Mouse (Mus musculus) gonadal fat pad, adult 2 months (tissue): ENCODE results near the gene Tradd. TPM values are rescaled to one million over a fixed set of nuclear protein-coding genes. Genes with fewer than 3 reads are reported as not detected.
"Not testable (repeated sequence)": the region's sequence is repeated elsewhere in the genome, so short reads cannot be mapped to it uniquely, and the experiment has no call there.

Experiments
- DNase-seq: peaks from one replicate; pipeline ENCODE4 v3.0.0-alpha.2; 2012; ENCODE audit warnings: low read depth
- polyA plus RNA-seq: library from polyadenylated mRNA; depleted of rRNA; stranded (reverse); fragments of >200 nt; gene quantifications from 2 replicates; pipeline ENCODE4 v1.2.3, GENCODE M21; 2012; rRNA removed

Tradd gene
- polyA plus RNA-seq, 1 experiment: 11.6 TPM

DNA sequence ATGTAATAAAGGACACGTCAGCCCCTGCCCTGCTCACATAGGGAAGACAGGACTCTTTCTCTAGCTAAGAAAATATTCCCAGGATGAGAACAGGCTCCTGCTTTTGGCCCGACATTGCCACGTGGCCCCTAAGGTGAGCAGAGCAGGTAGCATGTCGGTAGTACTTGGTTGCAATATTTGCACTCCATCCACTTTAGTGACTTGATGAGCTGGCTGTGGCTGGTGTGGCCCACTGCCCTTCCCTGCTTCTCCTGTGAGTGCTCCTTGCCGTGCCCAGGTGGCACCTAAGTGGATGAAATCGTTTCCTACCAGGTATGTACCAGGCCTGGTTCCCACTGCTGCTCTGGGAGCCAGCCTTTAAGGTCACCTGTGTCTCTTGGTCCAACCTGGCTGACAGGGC, 12.5 kb downstream of the Tradd start:
- DNase-seq: no peak

GRCm38 (mm10) chr8:105241016-105241415, 23.4 kb downstream of the Tradd start:
- no peak for DNase-seq

DNA sequence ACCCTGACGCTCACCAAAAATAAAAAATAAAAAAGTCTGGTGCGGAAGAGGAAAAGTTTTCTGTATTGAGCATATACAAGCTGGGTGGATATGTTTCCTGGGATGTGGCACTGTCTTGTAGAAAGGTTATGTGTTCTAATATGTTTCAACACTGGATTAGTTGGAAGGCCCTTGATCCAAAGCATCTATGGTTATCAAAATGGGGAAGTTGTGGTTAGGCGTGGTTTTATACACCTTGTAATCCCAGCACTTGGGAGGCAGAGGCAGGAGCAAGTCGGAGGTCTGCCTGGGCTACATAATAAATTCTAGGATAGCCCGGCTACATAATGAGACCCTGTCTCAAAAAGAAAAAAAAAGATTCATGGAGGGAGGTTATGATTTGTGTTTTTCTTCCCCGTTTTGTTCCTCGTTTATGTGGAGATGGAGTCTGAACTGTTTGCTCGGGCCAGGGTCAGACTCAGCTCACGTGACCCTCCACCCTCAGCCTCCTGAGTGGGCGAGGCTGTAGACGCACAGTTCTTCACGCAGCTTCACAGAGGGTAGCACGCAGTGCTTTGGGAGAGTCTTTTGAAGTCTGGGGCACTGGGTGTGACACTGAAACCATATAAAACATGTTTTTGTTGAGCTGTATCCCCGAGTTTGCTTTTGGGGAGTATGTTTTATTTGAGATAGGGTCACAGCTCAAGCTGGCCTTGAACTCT, 26.8 kb downstream of the Tradd start:
- DNase-seq: no peak

DNA sequence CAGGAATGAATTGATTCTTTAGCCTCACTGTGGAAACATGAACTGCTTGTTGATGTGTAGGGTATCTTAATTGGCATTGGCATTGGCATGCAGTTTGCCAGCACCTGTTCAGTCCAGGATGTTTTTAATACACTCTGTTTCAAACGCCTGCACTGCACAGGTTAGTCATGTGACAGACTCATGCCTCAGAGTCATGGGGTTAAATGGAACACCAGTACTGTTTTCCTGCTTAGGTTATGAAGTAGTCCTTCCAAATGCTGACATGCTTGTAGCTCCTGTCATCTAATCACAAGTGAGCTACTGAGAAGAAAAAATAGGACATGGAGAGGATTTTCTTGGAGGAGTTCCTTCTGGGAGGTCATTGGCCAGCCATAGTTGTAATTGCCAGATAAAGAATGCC, 29.2 kb downstream of the Tradd start:
- no peak for DNase-seq

- DNase-seq: no peak
Measured at GRCm38 (mm10) chr8:105233126-105233935, 31.1 kb downstream of the Tradd start.

- DNase-seq: not testable (repeated sequence)
Measured at GRCm38 (mm10) chr8:105232321-105232693, 32.1 kb downstream of the Tradd start.

DNA sequence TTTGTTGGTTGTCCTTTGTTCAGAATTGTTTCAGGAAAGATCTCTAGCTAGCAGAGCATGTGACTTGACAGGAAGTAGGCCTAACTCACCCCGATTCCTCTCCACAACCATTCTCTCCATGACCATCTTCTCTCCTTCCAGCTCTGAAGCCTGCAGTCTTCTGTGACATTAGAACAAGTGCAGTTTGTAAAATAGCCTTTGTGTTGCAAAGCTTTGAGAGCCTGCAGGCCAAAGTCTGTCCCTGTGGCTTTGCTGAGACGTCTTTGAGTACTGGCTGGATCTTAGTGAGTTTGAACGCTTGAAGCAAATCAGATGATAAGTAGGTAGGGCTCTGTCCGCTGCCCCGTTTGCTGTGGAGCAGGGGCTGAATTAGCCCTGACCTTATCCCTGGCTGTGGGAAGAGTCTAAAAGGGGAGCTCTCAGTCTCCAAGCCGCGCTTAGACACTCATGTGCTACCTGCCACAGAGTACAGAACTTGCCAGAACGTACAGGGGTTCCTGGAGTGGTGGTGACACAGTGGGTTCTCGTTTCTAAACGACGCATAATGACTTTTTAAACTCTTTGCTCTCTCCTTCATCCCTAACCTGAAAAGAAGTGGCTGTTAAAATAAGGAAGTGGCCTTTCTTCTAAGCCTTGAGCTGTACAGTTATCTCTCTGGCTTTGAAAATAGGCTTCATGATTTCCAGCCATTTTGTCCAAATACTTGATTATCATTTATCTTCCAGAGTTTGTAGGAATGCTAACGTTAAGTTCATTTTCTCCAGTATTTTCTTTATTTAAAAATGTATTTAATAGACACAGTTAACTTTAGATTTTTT, 32.7 kb downstream of the Tradd start:
- no peak for DNase-seq

DNA sequence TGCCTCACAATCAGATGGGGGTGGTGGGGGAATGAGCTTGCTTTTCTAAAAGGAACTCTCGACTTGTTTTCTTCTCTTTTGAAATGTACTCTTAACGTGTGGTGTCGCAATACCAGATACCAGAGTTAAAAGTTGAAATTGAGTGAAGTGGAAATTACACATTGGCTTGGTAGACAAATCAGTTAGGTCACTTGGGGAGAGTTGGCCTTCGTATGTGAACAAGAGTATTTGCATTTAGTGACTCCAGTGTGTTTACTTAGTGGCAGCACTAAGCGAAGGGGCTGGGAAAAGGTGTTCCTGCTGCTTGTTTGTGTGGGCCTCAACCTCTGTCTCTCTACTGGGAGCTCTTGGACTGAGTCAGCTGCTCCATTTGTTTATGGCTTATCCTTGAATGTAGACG, 38.5 kb downstream of the Tradd start:
- DNase-seq: no peak

DNA sequence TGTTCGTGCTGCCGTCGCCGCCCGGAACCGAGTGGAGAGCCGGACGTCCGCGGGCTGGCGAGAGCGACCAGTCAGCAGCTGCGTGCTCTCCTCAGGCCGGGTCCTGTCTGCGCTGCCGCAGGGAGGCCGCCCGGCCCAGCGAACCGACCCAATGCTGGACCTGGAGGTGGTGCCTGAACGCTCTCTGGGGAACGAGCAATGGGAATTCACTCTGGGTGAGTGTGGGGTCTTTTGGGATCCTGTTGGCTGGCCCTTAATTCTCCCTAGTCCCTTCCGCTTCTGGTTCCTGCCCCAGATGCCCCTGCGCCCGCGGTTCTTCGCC, 39.2 kb downstream of the Tradd start:
- no peak for DNase-seq

DNA sequence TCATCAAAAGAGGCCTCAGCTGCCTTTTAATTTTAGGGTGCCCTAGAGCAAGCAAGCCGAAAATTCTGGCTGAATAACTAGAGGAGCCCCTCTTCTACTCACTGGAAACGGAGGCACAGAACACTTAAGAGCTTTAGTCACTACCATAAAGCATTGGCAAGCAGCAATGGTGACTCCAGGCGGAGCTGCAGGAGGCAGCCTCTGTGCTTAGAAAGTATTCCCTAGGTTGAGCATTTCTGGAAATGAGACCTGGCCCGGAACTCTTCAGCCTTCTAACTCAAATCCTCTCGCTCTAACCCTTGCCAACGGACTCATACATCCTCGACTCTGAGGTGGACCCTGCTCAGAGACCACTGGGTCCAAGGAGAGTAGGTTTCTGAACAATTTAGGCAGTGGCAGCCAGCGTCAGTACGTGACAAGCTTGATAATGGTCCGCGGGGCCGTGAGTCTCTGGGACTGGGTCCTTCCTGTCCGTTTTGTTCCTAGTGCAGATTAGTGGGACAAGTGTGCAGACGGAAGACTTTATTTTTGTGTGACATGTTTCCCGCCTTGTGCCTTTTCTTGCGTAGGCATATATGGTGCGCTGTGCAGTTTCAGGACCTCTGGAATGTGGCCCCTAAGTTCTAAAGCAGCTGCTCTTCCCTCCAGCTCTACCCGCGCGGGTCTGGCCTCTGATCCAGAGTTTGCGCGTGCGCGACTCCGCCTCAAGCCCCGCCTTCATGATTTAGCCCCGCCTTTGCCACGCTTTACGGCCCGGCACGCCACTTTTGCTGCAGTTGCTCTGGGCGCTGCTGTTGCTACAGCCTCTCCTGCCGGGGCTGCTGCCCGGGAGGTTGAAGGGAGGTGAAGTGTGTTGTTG, 39.8 kb downstream of the Tradd start, which contains the start of gene D230025D16Rik:
Gene D230025D16Rik, plus strand, starts transcription at position 733 of the 859 bp plus-strand sequence.
- no peak for DNase-seq

DNA sequence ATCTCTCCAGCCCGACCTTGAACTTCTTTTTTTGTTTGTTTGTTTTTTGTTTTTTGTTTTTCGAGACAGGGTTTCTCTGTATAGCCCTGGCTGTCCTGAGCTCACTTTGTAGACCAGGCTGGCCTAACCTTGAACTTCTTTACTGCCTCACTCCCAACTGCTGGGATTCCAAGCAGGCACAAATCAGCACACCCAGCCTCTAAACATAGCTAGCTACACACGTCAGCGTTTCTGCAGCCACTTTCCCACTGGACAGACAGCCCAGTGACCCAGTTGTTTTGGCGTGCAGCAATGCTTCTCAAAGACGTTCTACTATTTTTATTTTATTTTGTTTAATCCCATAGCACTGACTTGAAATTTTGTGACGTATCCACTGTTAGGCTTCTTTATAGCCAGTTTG, 40.6 kb downstream of the Tradd start:
- DNase-seq: no peak

DNA sequence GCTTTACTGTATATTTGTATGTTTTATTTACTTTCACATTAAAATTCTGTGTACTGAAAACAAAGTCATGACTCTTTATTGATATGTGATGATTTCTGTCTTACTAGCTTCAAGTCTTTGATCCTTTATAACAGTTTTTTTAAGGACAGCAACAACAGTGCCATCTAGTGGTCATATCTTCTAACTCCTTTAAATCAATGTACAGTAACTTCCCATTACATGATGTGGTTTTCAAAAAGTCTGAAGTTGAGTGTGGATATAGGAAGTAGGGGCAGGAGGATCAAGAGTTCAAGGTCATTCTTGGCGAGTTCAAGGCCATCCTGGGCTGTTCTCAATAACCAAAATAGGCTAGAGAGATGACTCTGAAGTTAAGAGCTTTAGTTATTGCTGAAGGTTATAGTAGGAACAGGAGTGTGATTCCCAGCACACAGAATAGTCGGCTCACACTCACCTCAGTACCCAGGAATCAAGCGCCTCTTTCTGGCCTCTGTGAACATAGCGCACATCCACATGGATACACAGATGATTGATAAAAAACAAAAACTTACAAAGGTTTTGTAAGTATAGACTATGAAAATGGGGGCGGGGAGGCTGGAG, 46.4 kb downstream of the Tradd start:
- DNase-seq: no peak

DNA sequence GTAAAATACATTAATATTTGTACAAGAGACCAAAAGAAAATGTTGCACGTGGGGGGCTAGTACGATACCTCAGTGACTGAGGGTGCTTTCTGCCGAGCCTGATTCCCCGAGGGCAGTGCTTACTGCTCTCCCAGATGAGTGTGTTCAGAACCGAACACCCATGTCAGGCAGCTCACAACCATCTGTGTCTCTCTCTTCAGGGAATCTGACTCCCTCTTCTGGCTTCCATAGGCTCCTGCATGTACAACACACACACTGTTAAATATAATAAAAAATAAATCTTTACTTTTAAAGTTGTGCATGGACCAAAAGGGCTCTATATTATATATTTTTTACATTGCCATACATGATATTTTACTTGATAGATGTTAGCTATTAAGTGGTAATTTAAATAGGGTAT, 50.3 kb downstream of the Tradd start:
- no peak for DNase-seq

- DNase-seq: no peak
Measured at GRCm38 (mm10) chr8:105209153-105210110, 55.0 kb downstream of the Tradd start.

Other genes starting within 250 kb of the Tradd start
- 0.62 TPM in 1 of 2 replicates, not detected in the other for gene Ces3a, start 216.0 kb downstream of the Tradd start, polyA plus RNA-seq
- gene Ces3b, start 180.9 kb downstream of the Tradd start, polyA plus RNA-seq: 0.19 and 0.41 TPM in 2 replicates
- 0.04 and 0.06 TPM in 2 replicates for gene Ces4a, start 132.8 kb downstream of the Tradd start, polyA plus RNA-seq
- 7.8 and 15.8 TPM in 2 replicates for gene Cbfb, start 93.9 kb downstream of the Tradd start, polyA plus RNA-seq
- 19.6 and 23.2 TPM in 2 replicates for gene D230025D16Rik, start 39.5 kb downstream of the Tradd start, polyA plus RNA-seq
- 10.7 and 12.1 TPM in 2 replicates for gene B3gnt9, start 9.5 kb downstream of the Tradd start, polyA plus RNA-seq
- 6.5 and 7.6 TPM in 2 replicates for gene Fbxl8, start within 50 bp of the Tradd start, polyA plus RNA-seq
- 1.6 and 2.0 TPM in 2 replicates for gene Hsf4, start 5.2 kb upstream of the Tradd start, polyA plus RNA-seq
- 5.9 and 8.6 TPM in 2 replicates for gene Nol3, start 11.5 kb upstream of the Tradd start, polyA plus RNA-seq
- 5.3 and 5.4 TPM in 2 replicates for gene 4931428F04Rik, start 25.3 kb upstream of the Tradd start, polyA plus RNA-seq
- gene Exoc3l, start 31.5 kb upstream of the Tradd start, polyA plus RNA-seq: 6.3 and 9.6 TPM in 2 replicates
- 83.7 and 88.9 TPM in 2 replicates for gene E2f4, start 33.1 kb upstream of the Tradd start, polyA plus RNA-seq
- gene Elmo3, start 41.0 kb upstream of the Tradd start, polyA plus RNA-seq: 39.3 and 39.9 TPM in 2 replicates
- gene Lrrc29, start 61.7 kb upstream of the Tradd start, polyA plus RNA-seq: 11.5 and 12.6 TPM in 2 replicates
- 74.9 and 103 TPM in 2 replicates for gene Tmem208, start 61.7 kb upstream of the Tradd start, polyA plus RNA-seq
- 17.8 and 19.6 TPM in 2 replicates for gene Fhod1, start 83.3 kb upstream of the Tradd start, polyA plus RNA-seq
- 2.9 and 3.7 TPM in 2 replicates for gene Slc9a5, start 84.2 kb upstream of the Tradd start, polyA plus RNA-seq
- gene Plekhg4, start 108.7 kb upstream of the Tradd start, polyA plus RNA-seq: 2.4 and 2.7 TPM in 2 replicates
- gene Kctd19, start 148.9 kb upstream of the Tradd start, polyA plus RNA-seq: 0.23 and 0.89 TPM in 2 replicates
- 1.8 and 2.3 TPM in 2 replicates for gene Lrrc36, start 149.0 kb upstream of the Tradd start, polyA plus RNA-seq
- 63.4 and 71.3 TPM in 2 replicates for gene Tppp3, start 206.9 kb upstream of the Tradd start, polyA plus RNA-seq
- 37.2 and 43.5 TPM in 2 replicates for gene Zdhhc1, start 232.3 kb upstream of the Tradd start, polyA plus RNA-seq